Mouse (Mus musculus) thymus, postnatal 14 days (tissue): ENCODE results near the gene Map4k4.

Experiments
- DNase-seq: peaks from one replicate; pipeline ENCODE4 v3.0.0; 2021

The Map4k4 gene

GRCm38 (mm10) chr1:40006043-40006651, 105.4 kb downstream of the Map4k4 start:
- no peak for DNase-seq

- DNase-seq, result no peak
Measured at GRCm38 (mm10) chr1:40007962-40008471, 107.3 kb downstream of the Map4k4 start.

- no peak for DNase-seq
Measured at GRCm38 (mm10) chr1:40012696-40013095, 112.0 kb downstream of the Map4k4 start.

- DNase-seq, result no peak
Measured at GRCm38 (mm10) chr1:40015066-40015678, 114.5 kb downstream of the Map4k4 start.

GRCm38 (mm10) chr1:40021617-40022016, 120.9 kb downstream of the Map4k4 start:
- no peak for DNase-seq

- DNase-seq, result no peak
Measured at GRCm38 (mm10) chr1:40022472-40023135, 121.9 kb downstream of the Map4k4 start.

- no peak for DNase-seq
Measured at GRCm38 (mm10) chr1:40023206-40023605, 122.5 kb downstream of the Map4k4 start.

- DNase-seq, result no peak
Measured at GRCm38 (mm10) chr1:40023748-40024147, 123.0 kb downstream of the Map4k4 start.

GRCm38 (mm10) chr1:40024554-40025320, 124.0 kb downstream of the Map4k4 start:
- DNase-seq, result no peak

- DNase-seq, result no peak
Measured at GRCm38 (mm10) chr1:40025416-40025815, 124.7 kb downstream of the Map4k4 start.

GRCm38 (mm10) chr1:40027116-40027620, 126.5 kb downstream of the Map4k4 start:
- no peak for DNase-seq

- DNase-seq, result no peak
Measured at GRCm38 (mm10) chr1:40028207-40028998, 127.7 kb downstream of the Map4k4 start.

- no peak for DNase-seq
Measured at GRCm38 (mm10) chr1:40029597-40029996, 128.9 kb downstream of the Map4k4 start.

- no peak for DNase-seq
Measured at GRCm38 (mm10) chr1:40030287-40030975, 129.7 kb downstream of the Map4k4 start.

GRCm38 (mm10) chr1:40030976-40031356, 130.3 kb downstream of the Map4k4 start:
- DNase-seq, result no peak

GRCm38 (mm10) chr1:40031626-40032025, 130.9 kb downstream of the Map4k4 start:
- DNase-seq, result no peak

GRCm38 (mm10) chr1:40033315-40033714, 132.6 kb downstream of the Map4k4 start:
- no peak for DNase-seq

GRCm38 (mm10) chr1:40033743-40034420, 133.2 kb downstream of the Map4k4 start:
- no peak for DNase-seq

- DNase-seq, result no peak
Measured at GRCm38 (mm10) chr1:40037831-40038230, 137.1 kb downstream of the Map4k4 start.

- DNase-seq, result no peak
Measured at GRCm38 (mm10) chr1:40045686-40046085, 145.0 kb downstream of the Map4k4 start.

- no peak for DNase-seq
Measured at GRCm38 (mm10) chr1:40046600-40046999, 145.9 kb downstream of the Map4k4 start.
